Mouse (Mus musculus) liver, embryonic 11.5 days (tissue): ENCODE measurements around the gene Kctd4. TPM values are rescaled to one million over a fixed set of nuclear protein-coding genes. Genes with fewer than 3 reads are reported as not detected.

ENCODE experiments used
- ATAC-seq: fragments of 200-750 bp; cut with Nextera tagmentation; replicated peaks from 2 replicates; pipeline ENCODE4 v1.8.0; 2017; ENCODE audit warnings: moderate number of reproducible peaks, mild to moderate bottlenecking, moderate TSS enrichment, moderate library complexity; ENCODE audit not compliant: low FRiP score
- DNase-seq: peaks from one replicate; pipeline ENCODE4 v3.0.0-alpha.2; 2017; ENCODE audit warnings: low spot score
- H3K27ac ChIP-seq: fragments of 300-500 bp; sonication (generic); 2 replicates; pipeline ENCODE4 v1.5.1; 2014; ENCODE audit warnings: mild to moderate bottlenecking, low read depth, low read length, control low read depth
- H3K27me3 ChIP-seq: fragments of 300-500 bp; sonication (generic); replicated peaks from 2 replicates; pipeline ENCODE4 v1.6.1; 2014; ENCODE audit warnings: low read length, mixed read lengths; ENCODE audit not compliant: control insufficient read depth, insufficient read depth
- H3K36me3 ChIP-seq: fragments of 300-500 bp; sonication (generic); 2 replicates; pipeline ENCODE4 v1.6.1; 2014; ENCODE audit warnings: mild to moderate bottlenecking, low read length, moderate library complexity, mixed read lengths; ENCODE audit not compliant: control insufficient read depth, insufficient read depth
- H3K4me1 ChIP-seq: fragments of 300-500 bp; sonication (generic); replicated peaks from 2 replicates; pipeline ENCODE4 v1.6.1; 2014; ENCODE audit warnings: low read length, mixed read lengths; ENCODE audit not compliant: control insufficient read depth, insufficient read depth
- H3K4me2 ChIP-seq: fragments of 300-500 bp; sonication (generic); 2 replicates; pipeline ENCODE4 v1.6.1; 2014; ENCODE audit warnings: mild to moderate bottlenecking, control low read depth, moderate library complexity
- H3K4me3 ChIP-seq: fragments of 300-500 bp; sonication (generic); 2 replicates; pipeline ENCODE4 v1.5.1; 2014; ENCODE audit warnings: low read depth, low read length, control low read depth
- H3K9ac ChIP-seq: fragments of 300-500 bp; sonication (generic); 2 replicates; pipeline ENCODE4 v1.6.1; 2014; ENCODE audit warnings: low read depth, low read length, control low read depth
- H3K9me3 ChIP-seq: fragments of 300-500 bp; sonication (generic); 2 replicates; pipeline ENCODE4 v1.6.1; 2016; ENCODE audit warnings: low read length, inconsistent platforms, mixed read lengths; ENCODE audit not compliant: control insufficient read depth
- WGBS: fragments of 180-500 bp; shearing (Covaris S2); extraction: QIAGEN DNeasy Blood & Tissue Kit; methylation state at CpG from one replicate; pipeline ENCODE4 v1.1.7; 2014; 5-methylcytosine and 5-hydroxymethylcytosine counted together
- polyA plus RNA-seq: library from polyadenylated mRNA; unstranded; fragments of >200 nt; fragmentation: Nextera tagmentation; extraction: Ambion mirVana; gene quantifications from 2 replicates; pipeline ENCODE4 v1.2.1, GENCODE M21; 2014

Kctd4 gene
- polyA plus RNA-seq, 1 experiment from 2014 or later = 0.41 TPM

DNA sequence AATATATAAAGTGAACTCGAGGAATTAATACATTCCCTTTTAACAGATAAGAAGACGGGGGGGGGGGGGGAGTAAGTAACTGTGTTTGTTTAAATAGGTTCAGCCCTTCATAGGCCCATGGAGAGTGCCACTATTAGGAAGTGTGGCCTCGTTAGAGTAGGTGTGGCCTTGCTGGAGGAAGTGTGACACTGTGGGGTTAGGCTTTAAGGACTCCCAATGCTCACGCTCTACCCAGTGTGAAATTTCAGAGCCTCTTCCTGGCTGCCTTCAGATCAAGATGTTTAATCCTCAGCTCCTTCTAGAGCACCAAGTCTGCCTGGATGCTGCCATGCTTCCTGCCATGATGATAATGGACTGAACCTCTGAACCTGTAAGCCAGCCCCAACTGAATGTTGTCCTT, 47.0 kb downstream of the Kctd4 start:
- Histone ChIP-seq H3K9ac (no peak overlapping the region), H3K36me3 (no peaks in the 10 kb centered on the region; the same call in 1 of the 2 replicates), H3K27ac (no peak overlapping the region), H3K4me1 (no peaks in the 10 kb centered on the region), H3K27me3 (no peaks in the 10 kb centered on the region), H3K9me3 (no peaks in the 10 kb centered on the region), H3K4me3 (no peak overlapping the region), H3K4me2 (no peak overlapping the region)
- no peak for ATAC-seq
- WGBS = 65% methylated on average over 4 of the region's 4 CpGs
- no peak for DNase-seq

DNA sequence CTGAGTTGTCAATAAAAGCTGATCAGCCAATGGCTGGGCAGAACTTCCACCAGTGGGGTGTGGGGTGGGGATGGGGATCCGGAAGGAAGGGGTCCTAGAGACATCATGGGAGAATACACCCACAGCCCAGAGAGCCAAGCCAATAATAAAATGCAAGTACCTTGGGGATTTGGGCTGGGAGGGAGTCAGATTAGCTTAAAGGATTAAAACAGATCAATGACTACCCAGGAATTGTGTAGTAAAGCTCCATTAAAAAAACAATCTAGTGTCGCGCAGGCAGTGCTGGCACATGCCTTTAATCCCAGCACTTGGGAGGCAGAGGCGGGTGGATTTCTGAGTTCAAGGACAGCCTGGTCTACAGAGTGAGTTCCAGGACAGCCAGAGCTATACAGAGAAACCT, 50.2 kb downstream of the Kctd4 start:
- Histone ChIP-seq H3K27ac (no peak overlapping the region), H3K9me3 (no peaks in the 10 kb centered on the region), H3K27me3 (no peaks in the 10 kb centered on the region), H3K4me2 (no peak overlapping the region), H3K9ac (no peak overlapping the region), H3K36me3 (no peaks in the 10 kb centered on the region), H3K4me1 (0 out of 2 replicates have a peak, but pooled peaks cover 7% of the 10 kb centered on the region), H3K4me3 (no peak overlapping the region)
- WGBS = 97% methylated on average over 4 of the region's 4 CpGs
- DNase-seq (no peak), ATAC-seq (no peak)

DNA sequence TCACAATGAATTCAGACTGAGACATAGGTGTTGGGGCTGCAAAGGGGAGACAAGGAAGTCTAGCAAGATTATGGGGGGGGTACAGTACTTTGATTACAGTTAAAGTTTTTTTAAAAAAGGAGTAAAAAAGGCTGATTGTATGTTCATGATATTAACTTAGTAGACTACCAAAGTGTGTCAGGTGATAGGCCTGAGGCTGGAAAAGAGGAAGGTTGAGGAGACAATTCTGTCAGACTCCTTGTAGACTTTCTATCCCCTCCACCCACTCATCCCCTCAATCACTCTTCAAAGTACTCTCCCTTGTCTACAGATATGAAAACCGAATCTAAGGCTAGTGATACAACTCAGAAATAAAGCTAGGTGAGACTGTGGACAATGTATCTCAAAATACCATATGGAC, 53.4 kb downstream of the Kctd4 start:
- Histone ChIP-seq H3K27me3 (no peaks in the 10 kb centered on the region), H3K4me1 (peaks cover 10% of the 10 kb centered on the region; the same call in 1 of the 2 replicates), H3K27ac (no peak overlapping the region), H3K9ac (no peak overlapping the region), H3K36me3 (no peaks in the 10 kb centered on the region), H3K4me3 (no peak overlapping the region), H3K4me2 (no peak overlapping the region), H3K9me3 (no peaks in the 10 kb centered on the region)
- WGBS = 70% methylated on average over 1 of the region's 1 CpGs
- ATAC-seq = no peak
- DNase-seq = no peak

DNA sequence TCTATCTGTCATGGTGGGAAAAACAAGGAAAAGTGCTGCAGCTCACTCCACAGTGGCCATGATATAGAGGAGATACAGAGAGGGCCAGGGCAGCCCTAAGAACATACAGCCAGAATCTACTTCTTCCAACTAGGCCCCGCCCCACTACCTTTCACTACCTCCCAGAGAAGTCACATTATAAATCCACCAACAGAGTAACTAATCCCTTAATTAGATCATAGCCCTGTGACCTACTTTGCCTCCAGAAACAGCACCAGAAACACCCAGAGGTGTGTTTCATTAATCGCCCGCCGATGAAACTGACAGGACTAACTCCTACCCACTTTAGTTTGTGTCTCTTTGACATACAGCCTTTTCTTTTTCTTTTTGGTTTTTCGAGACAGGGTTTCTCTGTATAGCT, 54.4 kb downstream of the Kctd4 start:
- H3K9ac ChIP-seq = peak overlapping the region; percentile 89; the same call in 1 of the 2 replicates
- peak overlapping the region; percentile 95 for H3K4me3 ChIP-seq
- DNase-seq = no peak
- H3K27ac ChIP-seq = no peak overlapping the region
- H3K4me2 ChIP-seq = peak overlapping the region; percentile 68
- ATAC-seq = no peak
- WGBS = 82% methylated on average over 5 of the region's 5 CpGs
- H3K4me1 ChIP-seq = peaks cover 10% of the 10 kb centered on the region; the same call in 1 of the 2 replicates
- no peaks in the 10 kb centered on the region for H3K27me3 ChIP-seq
- no peaks in the 10 kb centered on the region for H3K9me3 ChIP-seq
- no peaks in the 10 kb centered on the region for H3K36me3 ChIP-seq

DNA sequence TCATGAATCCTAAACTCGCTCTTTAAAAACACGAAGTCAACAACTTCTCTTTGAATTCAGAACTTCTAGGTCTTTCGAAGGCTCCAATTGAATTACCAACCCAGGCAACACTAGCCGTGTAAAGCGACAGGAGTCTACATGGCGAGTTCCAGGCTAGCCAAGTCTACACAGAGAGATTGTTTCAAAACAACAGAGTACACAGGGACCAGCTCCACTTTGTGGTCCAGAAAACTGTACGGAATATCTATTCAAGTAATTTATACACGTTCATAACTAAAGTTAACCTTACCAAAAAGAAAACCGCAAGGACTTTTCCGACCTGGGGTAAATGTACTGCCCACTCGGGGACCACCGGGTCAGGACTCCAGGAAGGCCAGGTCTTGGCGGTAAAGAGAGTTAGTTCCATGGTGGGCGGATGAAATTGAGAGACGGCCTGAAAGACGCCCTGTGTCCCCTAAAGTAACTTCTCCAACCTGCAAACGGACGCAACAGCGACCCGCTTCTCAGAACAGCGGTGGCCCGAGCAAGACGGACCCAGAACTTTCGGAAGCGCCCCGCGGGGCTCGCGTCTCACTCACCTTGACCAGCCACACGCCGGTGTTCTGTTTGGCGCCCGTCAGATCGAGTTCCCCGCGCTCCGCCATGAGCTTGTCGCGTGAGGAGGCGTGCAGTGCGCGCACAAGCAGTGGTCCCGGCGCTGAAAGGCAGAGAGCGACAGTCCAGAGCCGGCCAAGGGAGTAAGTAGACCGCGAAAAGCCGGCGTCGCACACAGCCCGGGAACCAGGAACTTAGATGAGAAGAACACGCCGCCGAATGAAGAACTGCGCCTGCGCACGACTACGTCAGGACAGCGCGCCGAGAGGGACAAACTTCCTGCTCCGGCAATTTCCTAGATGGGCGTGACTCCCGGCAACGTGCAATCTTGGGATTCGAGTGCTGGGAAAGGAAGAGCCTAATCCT, 55.6 kb downstream of the Kctd4 start, which contains the start of gene Gtf2f2:
Gtf2f2 (minus strand) TSS at position 764 of the 960 bp plus-strand sequence.
- under 1% methylated on average over 67 of the region's 67 CpGs for WGBS
- peak within 1 kb of the TSS; percentile 89 for H3K9ac ChIP-seq
- peak; percentile 86 for ATAC-seq

DNA sequence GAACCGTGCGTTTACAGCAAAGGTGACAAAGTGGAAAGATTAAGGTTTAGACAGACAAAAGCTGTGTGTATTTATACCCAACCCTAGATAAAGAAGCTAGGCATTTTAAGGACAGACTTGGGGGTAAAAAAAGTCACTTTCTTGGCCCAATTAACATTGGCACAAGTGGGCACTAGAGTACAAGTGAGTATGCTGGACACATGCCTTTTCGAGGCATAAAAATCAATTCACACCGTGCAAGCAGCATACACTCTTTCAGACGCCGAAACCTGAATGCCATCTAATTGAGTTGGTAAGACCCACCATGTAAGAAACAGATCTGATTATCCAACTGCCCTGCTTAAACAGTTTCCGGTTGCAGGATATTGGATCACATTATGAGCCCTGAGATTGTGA, 56.3 kb downstream of the Kctd4 start:
- H3K4me1 ChIP-seq = peaks cover 10% of the 10 kb centered on the region; the same call in 1 of the 2 replicates
- no peaks in the 10 kb centered on the region for H3K27me3 ChIP-seq
- peak overlapping the region; percentile 68 for H3K4me2 ChIP-seq
- H3K9ac ChIP-seq = peak overlapping the region; percentile 89; the same call in 1 of the 2 replicates
- no peaks in the 10 kb centered on the region for H3K36me3 ChIP-seq
- ATAC-seq (peak; percentile 22; the same call in 1 of the 2 replicates), DNase-seq (no peak)
- peak overlapping the region; percentile 95 for H3K4me3 ChIP-seq
- no peaks in the 10 kb centered on the region for H3K9me3 ChIP-seq
- H3K27ac ChIP-seq = no peak overlapping the region
- WGBS = 29% methylated on average over 7 of the region's 7 CpGs

More for the DNA sequence above, 55.6 kb downstream of the Kctd4 start, which contains the start of gene Gtf2f2:
- H3K27me3 ChIP-seq = no peaks in the 10 kb centered on the region
- peak within 1 kb of the TSS; percentile 95 for H3K4me3 ChIP-seq
- H3K9me3 ChIP-seq = no peaks in the 10 kb centered on the region
- no peaks in the 10 kb centered on the region for H3K36me3 ChIP-seq
- H3K4me1 ChIP-seq = peaks cover 10% of the 10 kb centered on the region; the same call in 1 of the 2 replicates
- peak within 1 kb of the TSS; percentile 73 for H3K27ac ChIP-seq
- peak within 1 kb of the TSS; percentile 68 for H3K4me2 ChIP-seq
- DNase-seq = peak; percentile 94

DNA sequence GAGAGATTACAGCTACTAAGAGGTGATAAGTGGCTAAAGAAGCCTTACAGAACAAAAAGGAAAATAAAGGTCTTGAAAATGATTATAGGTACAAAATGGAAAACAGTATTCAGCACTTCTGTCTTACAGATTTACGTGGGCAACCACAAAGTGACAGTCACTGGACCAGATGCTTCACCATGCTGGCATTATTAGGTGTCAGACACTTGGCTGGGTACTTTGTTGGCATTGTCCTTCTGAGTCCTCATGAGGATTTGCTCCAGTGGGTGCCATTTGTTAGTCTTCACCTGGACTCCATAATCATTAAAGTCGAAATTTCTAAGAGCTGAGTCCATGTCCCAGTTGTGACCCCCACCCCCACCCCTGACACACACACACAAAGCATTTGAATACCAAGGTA, 59.5 kb downstream of the Kctd4 start:
- no peak overlapping the region for H3K27ac ChIP-seq
- no peak for ATAC-seq
- 54% methylated on average over 2 of the region's 2 CpGs for WGBS

More for the DNA sequence above, 59.5 kb downstream of the Kctd4 start:
- Histone ChIP-seq H3K4me2 (no peak overlapping the region), H3K36me3 (no peaks in the 10 kb centered on the region), H3K9ac (no peak overlapping the region), H3K4me1 (peaks cover 6% of the 10 kb centered on the region; the same call in 1 of the 2 replicates), H3K4me3 (no peak overlapping the region), H3K27me3 (no peaks in the 10 kb centered on the region), H3K9me3 (no peaks in the 10 kb centered on the region)
- DNase-seq = no peak
